Mouse (Mus musculus) megakaryocyte, embryonic 14.5 days (primary cell): Measurements from ENCODE around the gene Jmjd8.

ENCODE experiments used
- FLI1 ChIP-seq: IDR thresholded peaks from 2 replicates; pipeline ENCODE4 v1.6.1; 2012; ENCODE audit warnings: low read length, inconsistent platforms, mixed read lengths
- GATA1 ChIP-seq: IDR thresholded peaks from 3 replicates; pipeline ENCODE4 v1.6.1; 2012; ENCODE audit warnings: mixed read lengths, low read length, inconsistent platforms, borderline replicate concordance

DNA sequence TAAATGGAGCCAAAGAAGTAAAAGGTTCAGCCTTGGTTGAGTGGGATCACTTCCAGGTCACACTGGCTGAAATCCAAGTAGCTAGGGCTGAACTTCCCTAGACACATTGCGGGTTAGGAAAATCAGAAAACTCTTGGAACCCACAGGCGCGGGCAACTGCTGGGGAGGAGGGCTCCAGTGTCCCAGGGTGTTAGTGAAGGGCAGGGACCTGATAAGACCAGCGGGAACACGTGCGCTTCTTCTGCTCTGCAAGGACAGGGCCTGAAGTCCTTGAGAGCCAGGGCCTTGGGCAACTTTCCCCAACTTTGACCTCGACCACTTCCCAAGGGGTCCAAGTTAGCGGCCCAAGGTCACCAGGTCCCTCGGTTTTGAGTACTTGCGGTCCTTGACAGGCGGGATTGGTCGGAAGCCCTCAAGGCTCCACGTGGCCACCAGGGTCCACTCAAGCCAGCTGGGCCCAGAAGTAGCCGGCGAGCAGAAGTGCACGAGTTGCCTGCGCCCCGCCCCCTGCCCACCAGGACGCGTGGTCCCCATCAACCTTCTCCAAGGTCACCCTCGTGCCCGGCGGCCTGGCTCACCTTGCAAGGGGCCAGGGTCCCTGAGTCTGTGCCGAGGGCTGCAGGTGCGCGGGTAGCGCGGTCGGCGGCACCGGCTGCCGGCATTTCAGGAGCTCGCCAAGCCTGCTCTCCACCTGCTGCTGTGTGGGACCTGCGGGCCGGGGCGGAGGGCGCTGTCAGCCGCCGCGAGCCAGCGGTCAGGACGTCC is 39.4 kb downstream of the Jmjd8 start:
- TF ChIP-seq GATA1: no peak
- no peak for TF ChIP-seq FLI1
